Mouse (Mus musculus) lung, embryonic 16.5 days (tissue): ENCODE results near the gene Samd7. TPM values are rescaled to one million over a fixed set of nuclear protein-coding genes. Genes with fewer than 3 reads are reported as not detected.

Experiments used
- polyA plus RNA-seq: library from polyadenylated mRNA; unstranded; fragments of >200 nt; fragmentation: Nextera tagmentation; extraction: Ambion mirVana; gene quantifications from 2 replicates; pipeline ENCODE4 v1.2.1, GENCODE M21; 2015

Gene Samd7
- polyA plus RNA-seq, 1 experiment from 2014 or later: not detected

Other genes with a start within 250 kb of the Samd7 start
- gene Mecom, start 198.3 kb upstream of the Samd7 start, polyA plus RNA-seq: 69.5 and 73.4 TPM in 2 replicates
- gene Actrt3, start 146.4 kb upstream of the Samd7 start, polyA plus RNA-seq: 0.10 TPM in 1 of 2 replicates, not detected in the other
- 31.6 and 32.8 TPM in 2 replicates for gene Mynn, start 144.2 kb upstream of the Samd7 start, polyA plus RNA-seq
- gene Lrriq4, start 101.8 kb upstream of the Samd7 start, polyA plus RNA-seq: not detected in 2 replicates
- 6.4 and 6.7 TPM in 2 replicates for gene Lrrc34, start 98.4 kb upstream of the Samd7 start, polyA plus RNA-seq
- gene Lrrc31, start 46.5 kb upstream of the Samd7 start, polyA plus RNA-seq: 0.49 and 0.55 TPM in 2 replicates
- gene Sec62, start 46.6 kb downstream of the Samd7 start, polyA plus RNA-seq: 80.0 and 96.2 TPM in 2 replicates
- gene Gpr160, start 109.7 kb downstream of the Samd7 start, polyA plus RNA-seq: 5.0 and 5.1 TPM in 2 replicates
- 6.7 and 7.2 TPM in 2 replicates for gene Phc3, start 223.1 kb downstream of the Samd7 start, polyA plus RNA-seq
- 51.0 and 53.2 TPM in 2 replicates for gene Prkci, start 249.5 kb downstream of the Samd7 start, polyA plus RNA-seq